Mouse (Mus musculus) splenic B cell, adult 2 months (primary cell): Measurements from ENCODE around the gene Popdc2.
A peak's percentile ranks its signal among the peaks of the same experiment; 100 is the strongest.

Experiments
- DNase-seq: peaks from one replicate; pipeline ENCODE4 v3.0.0-alpha.2; 2011; ENCODE audit warnings: low read depth, low spot score
- H3K27me3 ChIP-seq: 2 replicates; pipeline ENCODE4 v1.6.1; 2012; ENCODE audit warnings: mild to moderate bottlenecking, low read length, moderate library complexity, mixed read lengths; ENCODE audit not compliant: control insufficient read depth, poor library complexity, insufficient read depth, severe bottlenecking
- H3K36me3 ChIP-seq: 2 replicates; pipeline ENCODE4 v1.6.1; 2012; ENCODE audit warnings: mild to moderate bottlenecking, low read length, moderate library complexity, mixed read lengths; ENCODE audit not compliant: control insufficient read depth, poor library complexity, insufficient read depth, severe bottlenecking

Gene Popdc2

DNA sequence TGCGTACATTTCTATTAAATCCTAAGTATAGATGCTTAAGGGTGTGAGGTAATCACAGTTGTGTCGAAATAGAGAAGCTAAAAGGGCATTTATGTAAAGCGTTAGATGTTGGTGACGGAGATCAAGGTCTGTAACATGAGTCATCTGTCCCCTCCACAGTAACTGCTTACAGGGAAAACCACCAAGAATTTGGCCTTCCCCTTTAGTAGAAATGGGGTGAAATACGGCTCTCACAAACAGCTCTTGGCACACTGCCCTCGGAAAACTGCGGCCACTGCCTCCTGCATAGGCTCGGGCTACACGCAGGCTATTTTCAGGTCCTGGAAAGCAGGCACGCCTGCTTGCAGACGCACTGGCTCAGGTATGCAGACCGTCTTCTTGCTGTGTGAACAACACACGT, 34.1 kb downstream of the Popdc2 start:
- DNase-seq = peak; percentile 54
- Histone ChIP-seq H3K36me3 (no peaks in the 10 kb centered on the region), H3K27me3 (no peaks in the 10 kb centered on the region)

DNA sequence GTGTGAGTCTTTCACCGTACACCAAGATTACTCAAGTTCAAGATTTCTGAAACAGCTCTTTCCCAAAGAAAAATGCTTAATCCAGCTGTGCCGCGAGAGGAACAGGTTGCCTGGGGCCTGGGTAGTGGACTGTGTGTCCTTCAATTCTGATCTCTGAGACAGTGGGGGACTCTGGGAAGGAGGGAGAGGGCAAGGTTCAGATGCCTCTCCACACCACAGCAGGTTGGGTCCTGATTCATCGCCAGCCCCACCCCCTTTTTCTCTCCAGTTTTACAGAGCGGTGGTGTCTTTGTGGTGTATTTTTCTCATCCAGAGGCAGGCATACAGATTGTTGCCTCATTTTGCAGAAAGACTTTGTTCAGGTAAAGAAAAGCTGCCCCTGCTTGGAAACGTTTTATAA, 36.3 kb downstream of the Popdc2 start:
- Histone ChIP-seq H3K36me3 (no peaks in the 10 kb centered on the region), H3K27me3 (no peaks in the 10 kb centered on the region)
- no peak for DNase-seq

DNA sequence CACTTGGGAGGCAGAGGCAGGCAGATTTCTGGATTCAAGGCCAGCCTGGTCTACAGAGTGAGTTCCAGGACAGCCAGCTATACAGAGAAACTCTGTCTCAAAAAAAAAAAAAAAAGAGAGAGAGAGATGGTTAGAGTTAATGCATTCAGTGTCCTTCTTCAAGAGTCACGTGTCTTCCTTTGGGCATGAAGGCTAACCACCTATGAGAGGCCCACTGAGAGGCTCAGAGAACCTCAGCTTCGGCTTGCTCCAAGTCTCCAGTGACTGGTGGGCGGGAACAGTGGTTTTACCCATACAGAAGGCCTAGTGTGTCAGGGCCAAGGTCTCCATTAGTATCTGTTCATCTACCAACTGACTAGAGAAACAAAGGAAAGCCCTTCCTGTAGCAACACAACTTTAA, 37.1 kb downstream of the Popdc2 start:
- H3K27me3 ChIP-seq = no peaks in the 10 kb centered on the region
- no peak for DNase-seq
- no peaks in the 10 kb centered on the region for H3K36me3 ChIP-seq

DNA sequence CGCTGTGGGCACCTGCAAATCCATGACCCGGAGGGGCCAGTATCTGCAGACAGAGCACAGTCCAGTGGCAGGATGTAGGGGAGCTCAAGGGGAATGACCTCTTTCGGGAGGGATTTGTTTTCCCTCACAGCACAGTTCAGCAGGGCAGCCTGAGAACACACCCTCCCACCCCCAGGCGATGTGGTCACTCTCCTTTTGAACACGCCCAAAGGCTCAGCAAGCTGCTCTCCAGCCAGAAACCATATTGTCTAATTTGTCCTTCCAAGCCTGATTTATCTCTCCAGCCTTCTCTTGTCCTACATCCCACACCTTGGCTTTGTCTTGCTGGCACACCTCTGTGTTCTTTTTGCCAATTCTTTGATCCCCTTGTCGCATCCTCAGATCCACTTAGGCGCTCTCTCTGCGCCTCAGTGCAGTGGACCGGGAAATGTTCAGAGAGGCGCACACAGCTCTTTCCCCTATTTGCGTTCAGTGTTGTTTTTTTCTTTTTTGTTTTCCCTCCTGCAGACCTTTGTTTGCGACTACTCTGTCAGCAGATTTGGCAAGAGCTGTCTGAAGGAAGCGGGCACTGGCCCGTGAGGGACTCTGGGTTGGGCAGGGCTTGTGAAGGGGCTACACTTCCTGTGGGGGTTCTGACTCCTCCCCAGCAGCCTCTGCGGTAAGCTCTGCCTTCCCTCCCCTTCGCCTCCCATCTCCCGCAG, 37.7 kb downstream of the Popdc2 start:
- H3K27me3 ChIP-seq = no peaks in the 10 kb centered on the region
- peak; percentile 46 for DNase-seq
- no peaks in the 10 kb centered on the region for H3K36me3 ChIP-seq

GRCm38 (mm10) chr16:38400311-38400960, 38.4 kb downstream of the Popdc2 start:
- no peaks in the 10 kb centered on the region for H3K27me3 ChIP-seq
- no peaks in the 10 kb centered on the region for H3K36me3 ChIP-seq
- no peak for DNase-seq

- Histone ChIP-seq H3K36me3 (no peaks in the 10 kb centered on the region), H3K27me3 (no peaks in the 10 kb centered on the region)
- DNase-seq = no peak
Measured at GRCm38 (mm10) chr16:38401468-38401867, 39.5 kb downstream of the Popdc2 start.

DNA sequence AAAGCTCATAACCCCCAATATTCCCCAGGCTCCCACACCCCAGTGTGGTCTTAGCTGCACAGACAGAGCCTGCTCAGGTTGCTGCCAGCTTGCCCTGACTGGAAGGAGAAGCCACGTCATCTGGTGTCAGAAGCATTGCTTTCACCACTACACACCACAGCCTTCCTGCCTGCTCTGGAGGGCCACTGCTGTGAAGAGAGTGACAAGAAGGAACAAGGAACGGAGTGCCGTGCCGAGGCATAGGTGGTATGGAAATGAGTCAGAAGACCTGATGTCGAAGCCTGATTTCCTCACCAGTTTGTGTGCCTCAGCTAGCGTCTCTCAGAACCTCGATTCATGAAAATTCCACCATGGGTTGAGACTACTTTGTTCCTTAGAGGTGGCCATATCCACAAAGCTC, 41.6 kb downstream of the Popdc2 start:
- Histone ChIP-seq H3K27me3 (no peaks in the 10 kb centered on the region), H3K36me3 (no peaks in the 10 kb centered on the region)
- peak; percentile 72 for DNase-seq

GRCm38 (mm10) chr16:38406293-38406692, 44.3 kb downstream of the Popdc2 start:
- DNase-seq = no peak
- Histone ChIP-seq H3K27me3 (no peaks in the 10 kb centered on the region), H3K36me3 (no peaks in the 10 kb centered on the region)

DNA sequence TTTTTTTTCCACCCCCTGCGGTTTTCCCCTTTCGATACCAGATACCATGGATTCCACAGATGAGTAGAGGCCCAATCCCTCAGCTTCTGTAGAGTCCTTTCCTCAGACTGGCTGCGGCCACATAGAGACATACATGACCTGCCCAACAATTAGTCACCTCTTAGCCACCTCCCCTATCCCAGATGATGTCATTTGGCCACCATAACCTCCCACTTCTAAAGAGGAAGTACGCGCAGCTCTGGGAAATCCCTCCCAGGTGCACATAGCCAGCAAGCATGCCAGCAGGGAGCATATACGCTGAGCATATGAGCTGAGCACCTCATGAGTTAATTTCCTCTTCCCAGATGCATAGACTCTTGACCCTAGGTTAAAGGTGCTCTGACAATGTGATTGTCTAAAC, 44.7 kb downstream of the Popdc2 start:
- Histone ChIP-seq H3K27me3 (no peaks in the 10 kb centered on the region), H3K36me3 (no peaks in the 10 kb centered on the region)
- peak; percentile 73 for DNase-seq

- Histone ChIP-seq H3K27me3 (no peaks in the 10 kb centered on the region), H3K36me3 (no peaks in the 10 kb centered on the region)
- DNase-seq = peak; percentile 62
Measured at GRCm38 (mm10) chr16:38407584-38407983, 45.6 kb downstream of the Popdc2 start.

- Histone ChIP-seq H3K27me3 (no peaks in the 10 kb centered on the region), H3K36me3 (no peaks in the 10 kb centered on the region)
- DNase-seq = peak; percentile 9
Measured at GRCm38 (mm10) chr16:38408416-38408815, 46.4 kb downstream of the Popdc2 start.

DNA sequence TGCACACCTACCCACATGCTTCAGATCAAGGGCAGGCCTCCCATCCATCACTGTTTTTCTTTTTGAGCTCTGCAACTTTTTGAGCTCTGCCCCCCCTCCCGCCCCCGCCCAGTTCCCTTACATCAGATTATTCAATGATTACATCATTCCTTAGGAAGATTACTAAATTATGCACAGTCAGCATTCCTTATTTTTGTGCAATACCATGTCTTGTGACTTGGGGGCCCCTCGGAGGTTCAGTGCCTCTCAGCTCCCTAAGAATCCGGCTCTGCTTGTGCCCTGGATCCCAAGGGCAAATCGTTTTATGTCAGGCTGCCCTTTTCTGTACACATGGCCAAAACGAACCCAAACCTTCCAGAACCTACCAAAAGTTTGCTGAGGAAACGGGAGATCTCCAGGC, 52.9 kb downstream of the Popdc2 start:
- no peaks in the 10 kb centered on the region for H3K27me3 ChIP-seq
- DNase-seq = no peak
- H3K36me3 ChIP-seq = no peaks in the 10 kb centered on the region

- no peak for DNase-seq
- H3K36me3 ChIP-seq = no peaks in the 10 kb centered on the region
- no peaks in the 10 kb centered on the region for H3K27me3 ChIP-seq
Measured at GRCm38 (mm10) chr16:38425374-38425773, 63.4 kb downstream of the Popdc2 start.

- no peaks in the 10 kb centered on the region for H3K36me3 ChIP-seq
- no peaks in the 10 kb centered on the region for H3K27me3 ChIP-seq
- DNase-seq = no peak
Measured at GRCm38 (mm10) chr16:38425799-38426198, 63.8 kb downstream of the Popdc2 start.
